Mouse (Mus musculus) c-Kit-positive CD71-negative TER-119-negative erythroid progenitor cells, embryonic 14.5 days (primary cell): ENCODE data around the gene Apobec3.
"Not testable (repeated sequence)": the region's sequence is repeated elsewhere in the genome, so short reads cannot be mapped to it uniquely, and the experiment has no call there.

Experiments used
- DNase-seq: peaks from one replicate; pipeline ENCODE4 v3.0.0-alpha.2; 2013; ENCODE audit warnings: low read depth

The Apobec3 gene

GRCm38 (mm10) chr15:79927637-79928122 is 36.2 kb downstream of the Apobec3 start:
- peak; percentile 77 for DNase-seq

- DNase-seq, result no peak
Observed at GRCm38 (mm10) chr15:79928316-79928715, 36.9 kb downstream of the Apobec3 start.

- no peak for DNase-seq
Observed at GRCm38 (mm10) chr15:79928736-79929135, 37.3 kb downstream of the Apobec3 start.

- DNase-seq, result no peak
Observed at GRCm38 (mm10) chr15:79929734-79930133, 38.3 kb downstream of the Apobec3 start.

GRCm38 (mm10) chr15:79931496-79932141 is 40.2 kb downstream of the Apobec3 start:
- DNase-seq, result no peak

- peak; percentile 75 for DNase-seq
Observed at GRCm38 (mm10) chr15:79932323-79932987, 41.0 kb downstream of the Apobec3 start.

GRCm38 (mm10) chr15:79933052-79933669 is 41.7 kb downstream of the Apobec3 start:
- DNase-seq, result no peak

GRCm38 (mm10) chr15:79933670-79934514 is 42.4 kb downstream of the Apobec3 start:
- no peak for DNase-seq

- DNase-seq, result no peak
Observed at GRCm38 (mm10) chr15:79934776-79935175, 43.3 kb downstream of the Apobec3 start.

- DNase-seq, result no peak
Observed at GRCm38 (mm10) chr15:79935654-79936373, 44.4 kb downstream of the Apobec3 start.

- no peak for DNase-seq
Observed at GRCm38 (mm10) chr15:79936374-79936751, 44.9 kb downstream of the Apobec3 start.

- DNase-seq, result no peak
Observed at GRCm38 (mm10) chr15:79939020-79939419, 47.6 kb downstream of the Apobec3 start.

- DNase-seq, result not testable (repeated sequence)
Observed at GRCm38 (mm10) chr15:79939501-79939900, 48.0 kb downstream of the Apobec3 start.

GRCm38 (mm10) chr15:79939913-79940312 is 48.5 kb downstream of the Apobec3 start:
- no peak for DNase-seq

- DNase-seq, result no peak
Observed at GRCm38 (mm10) chr15:79940932-79941331, 49.5 kb downstream of the Apobec3 start.

- no peak for DNase-seq
Observed at GRCm38 (mm10) chr15:79942541-79942940, 51.1 kb downstream of the Apobec3 start.

- DNase-seq, result no peak
Observed at GRCm38 (mm10) chr15:79943584-79943983, 52.1 kb downstream of the Apobec3 start.

GRCm38 (mm10) chr15:79944948-79945347 is 53.5 kb downstream of the Apobec3 start:
- DNase-seq, result no peak

GRCm38 (mm10) chr15:79946022-79946421 is 54.6 kb downstream of the Apobec3 start:
- DNase-seq, result peak; percentile 90

GRCm38 (mm10) chr15:79946790-79947189 is 55.3 kb downstream of the Apobec3 start:
- no peak for DNase-seq

GRCm38 (mm10) chr15:79947681-79948080 is 56.2 kb downstream of the Apobec3 start:
- no peak for DNase-seq
